Mouse (Mus musculus) retina, postnatal 7 days (tissue): ENCODE measurements around the gene Wnt7b.

Experiments
- DNase-seq: peaks from one replicate; pipeline ENCODE4 v3.0.0-alpha.2; 2012; ENCODE audit warnings: low read depth, low spot score

Wnt7b gene

DNA sequence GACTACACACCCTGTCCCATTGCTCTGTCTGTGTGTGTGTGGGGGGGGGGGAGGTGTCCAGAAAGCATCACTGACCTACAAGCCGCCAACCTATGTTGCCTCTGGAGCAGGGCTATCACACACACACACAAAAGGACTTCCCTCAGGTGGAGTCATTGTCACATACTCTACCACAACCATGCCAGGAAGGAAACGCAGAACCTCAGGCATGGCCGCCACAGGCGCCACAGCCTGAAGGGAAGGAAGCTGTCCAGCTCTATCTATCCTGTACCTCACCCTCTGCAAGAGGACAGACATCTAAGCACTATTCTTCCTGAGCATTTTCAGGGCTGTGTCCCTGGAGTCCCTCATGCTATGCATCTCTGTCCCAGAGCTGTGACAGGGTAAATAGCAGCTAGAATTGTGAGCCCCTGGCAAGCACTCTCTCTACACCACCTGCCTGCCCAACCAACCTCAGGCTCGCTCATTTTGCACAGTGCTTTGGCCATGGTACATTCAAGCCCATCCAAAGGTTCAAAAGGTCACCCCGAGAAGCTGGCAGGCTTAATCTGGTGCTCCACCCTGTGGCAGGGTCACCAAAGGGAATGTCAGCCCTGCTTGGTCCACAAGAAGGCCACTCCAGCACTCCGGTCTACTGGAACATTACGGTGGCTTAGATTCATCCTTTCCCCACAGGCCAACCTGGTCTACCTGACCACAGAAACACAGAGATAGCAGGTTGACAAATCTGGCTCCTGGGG is 12.1 kb downstream of the Wnt7b start:
- no peak for DNase-seq

DNA sequence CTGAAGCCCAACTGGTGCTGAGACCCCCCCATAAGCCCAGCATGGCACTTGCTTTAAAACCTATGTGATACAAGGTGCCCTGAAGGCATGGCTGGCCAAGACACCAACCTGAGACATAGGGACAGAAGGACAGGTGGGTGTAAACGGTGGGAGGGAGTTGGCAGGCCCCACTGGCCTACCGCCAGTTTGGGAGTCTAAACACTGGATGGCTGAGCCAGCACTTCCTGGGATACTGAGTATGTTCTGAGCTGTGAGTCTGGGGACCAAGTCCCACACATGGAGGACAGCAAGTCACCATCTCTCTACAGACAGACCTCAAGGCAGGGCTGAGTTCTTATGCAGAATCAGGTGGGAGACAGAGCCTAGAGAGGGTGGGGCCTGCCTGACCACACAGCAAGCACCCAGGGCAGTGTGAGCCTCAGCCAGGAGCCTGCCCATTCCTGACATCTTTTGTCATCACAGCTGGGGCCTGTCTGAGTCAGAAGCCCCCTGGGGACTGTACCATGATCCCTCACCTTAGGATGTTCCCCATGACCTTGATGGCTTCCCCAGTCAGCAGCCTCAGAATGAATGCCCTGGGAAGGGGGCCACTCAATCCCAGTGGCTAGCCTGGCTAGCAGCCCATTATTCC is 13.0 kb downstream of the Wnt7b start:
- DNase-seq: no peak

DNA sequence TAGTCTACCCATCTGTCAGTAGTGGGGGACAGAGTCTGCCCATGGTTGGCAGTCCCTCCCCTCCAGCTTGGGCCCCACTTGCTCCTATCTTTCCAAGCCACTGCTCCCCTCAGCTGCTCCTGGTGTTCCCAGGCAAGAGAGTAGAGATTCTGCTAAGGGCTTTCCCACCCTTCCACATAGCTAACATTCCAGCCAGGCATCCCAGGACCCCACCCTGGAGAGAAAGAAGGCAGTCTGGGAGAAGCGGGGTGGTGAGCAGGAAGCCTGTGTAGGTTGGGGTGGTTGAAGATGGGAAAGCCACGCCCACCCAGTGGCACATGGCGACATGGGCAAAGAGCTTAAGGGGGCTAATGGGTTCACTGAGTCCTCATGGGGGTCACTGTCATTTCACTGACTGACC is 13.9 kb downstream of the Wnt7b start:
- DNase-seq: no peak

DNA sequence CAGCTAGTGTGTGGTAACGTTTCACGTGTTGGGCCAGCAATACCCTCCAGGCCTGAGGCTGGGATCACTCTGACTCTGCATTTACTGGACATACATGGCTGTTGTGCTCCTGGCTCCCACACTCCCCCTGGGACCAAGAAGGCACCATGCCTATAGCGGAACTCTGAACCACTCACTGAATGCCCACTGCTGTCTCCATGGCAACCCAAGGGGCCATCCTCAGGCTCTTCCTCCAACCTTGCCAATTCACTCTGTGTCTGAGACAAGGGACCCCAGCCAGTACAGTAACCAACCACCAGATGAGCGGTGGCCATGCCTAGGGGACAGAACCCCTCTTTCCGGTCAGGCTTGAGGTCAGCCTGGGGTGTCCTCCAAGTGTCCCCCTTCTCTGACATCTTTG is 17.3 kb downstream of the Wnt7b start:
- DNase-seq: no peak

DNA sequence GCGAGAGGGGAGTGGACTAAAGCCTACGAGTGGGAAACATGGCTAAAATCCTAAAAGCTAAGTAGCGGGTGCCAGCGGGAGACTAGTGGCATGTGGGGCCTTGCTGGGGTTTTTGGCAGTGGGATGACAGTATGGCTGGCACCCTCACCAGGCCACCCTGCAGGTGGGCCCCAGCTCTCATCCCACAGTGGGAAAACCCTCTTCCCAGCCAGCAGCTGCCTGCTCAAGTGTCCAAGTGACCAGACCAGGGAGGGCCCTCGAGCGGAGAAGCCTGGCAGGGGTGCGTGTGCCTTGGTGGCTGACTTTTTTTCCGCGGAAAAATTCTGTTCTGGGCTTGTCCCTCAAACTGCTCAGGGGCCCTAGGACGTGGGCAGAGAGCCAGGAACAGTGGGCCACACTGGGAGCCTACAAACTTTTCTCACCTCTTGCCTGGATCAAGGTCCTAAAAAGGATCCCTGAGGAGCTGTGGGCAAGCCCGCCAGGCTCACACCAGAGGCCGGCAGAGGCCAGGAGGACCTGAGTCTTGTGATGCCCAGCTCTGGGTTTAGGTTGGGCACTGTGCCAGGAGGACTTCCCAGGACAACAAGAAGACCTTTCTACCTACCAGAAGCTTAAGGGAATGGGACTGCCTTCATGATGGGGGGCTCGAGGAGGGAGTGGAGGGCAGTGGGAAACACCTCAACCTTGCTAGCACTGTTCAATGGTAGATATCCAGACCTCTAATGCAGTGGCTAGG is 18.1 kb downstream of the Wnt7b start:
- DNase-seq: no peak

DNA sequence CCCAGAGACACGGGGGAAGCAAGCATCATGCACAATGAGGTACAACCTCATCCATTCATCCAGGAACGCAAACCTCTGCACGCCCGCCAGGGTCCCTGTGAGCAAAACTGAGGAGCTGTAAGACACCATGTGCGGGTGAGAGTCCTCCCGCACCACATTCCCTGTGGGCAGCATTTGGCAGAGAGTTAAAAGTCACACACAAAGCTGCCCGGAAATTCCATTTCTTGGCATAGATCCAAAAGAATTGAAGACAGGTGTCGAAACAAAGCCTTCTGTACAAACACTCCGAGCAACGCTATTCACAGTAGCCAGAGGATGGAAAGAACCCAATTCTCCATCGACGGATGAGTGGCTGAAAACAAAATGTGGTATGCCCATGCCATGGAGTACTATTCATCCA is 20.3 kb downstream of the Wnt7b start:
- DNase-seq: no peak

DNA sequence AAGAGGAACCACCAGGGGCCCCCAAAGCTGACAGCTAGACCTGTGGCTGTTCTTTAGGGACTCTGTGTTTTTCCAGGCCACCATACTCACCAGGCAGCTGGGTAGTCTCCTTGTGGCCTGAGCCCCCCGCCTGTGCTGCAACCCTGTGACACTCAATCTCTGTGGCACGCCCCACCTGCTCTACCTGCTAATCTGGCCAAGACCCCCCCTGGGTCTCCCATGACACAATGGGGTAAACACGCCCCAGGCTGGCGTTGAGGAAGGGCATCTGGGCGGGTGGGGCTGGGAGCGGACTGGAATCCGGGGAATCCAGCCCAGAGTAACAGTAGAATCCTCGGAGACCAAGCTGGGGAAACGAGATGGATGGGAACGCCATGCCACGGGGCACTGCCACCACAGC is 21.4 kb downstream of the Wnt7b start:
- no peak for DNase-seq

DNA sequence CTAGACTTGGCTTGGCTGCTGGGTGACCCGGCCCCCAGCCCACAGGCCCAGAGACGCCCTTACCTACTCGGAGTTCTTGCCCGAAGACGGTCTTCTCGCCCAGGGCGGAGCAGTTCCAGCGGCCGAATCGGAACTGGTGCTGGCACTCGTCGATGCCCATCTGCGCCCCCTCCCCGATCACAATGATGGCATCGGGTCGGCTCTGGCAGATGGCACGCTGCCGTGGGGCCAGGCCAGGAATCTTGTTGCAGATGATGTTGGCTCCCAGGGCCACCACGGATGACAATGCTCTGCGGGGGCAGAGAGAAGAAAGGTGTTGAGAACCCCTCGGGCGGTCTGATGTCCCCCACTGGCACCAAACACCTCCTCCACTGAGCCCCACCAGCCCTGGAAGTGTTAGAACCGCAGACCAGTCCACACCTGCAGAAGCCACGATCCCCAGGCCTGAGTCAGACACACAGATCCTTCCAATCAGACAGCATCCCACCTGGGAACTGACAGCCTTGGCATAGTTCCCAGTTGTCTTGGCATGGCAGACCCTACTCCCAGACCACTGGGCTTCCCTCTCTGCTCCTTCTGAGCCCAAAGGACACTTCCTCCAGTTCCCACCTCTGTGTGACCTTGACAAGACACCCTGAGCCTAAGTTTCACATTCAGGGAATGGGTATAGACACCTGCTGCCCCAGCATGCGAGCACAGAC is 23.3 kb downstream of the Wnt7b start:
- no peak for DNase-seq

DNA sequence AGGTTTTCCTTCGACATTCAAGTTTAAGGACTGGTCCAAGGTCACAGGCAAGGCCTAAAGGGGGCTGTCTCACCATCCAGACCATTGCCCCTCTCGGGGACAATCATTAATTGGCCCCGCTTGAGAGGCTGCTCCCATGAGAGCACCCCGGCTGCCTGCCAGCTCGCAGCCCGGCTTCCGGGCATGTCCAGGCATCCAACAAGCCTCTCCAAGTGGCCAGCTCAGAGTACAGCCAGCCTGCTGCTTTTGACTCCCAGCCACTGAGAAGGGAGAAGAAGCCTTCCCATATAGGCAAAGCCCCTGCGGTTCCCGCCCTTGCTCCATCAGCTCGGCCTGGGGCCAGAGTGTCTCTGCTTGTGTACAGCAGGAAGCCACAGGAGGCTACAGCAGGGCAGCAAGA is 26.5 kb downstream of the Wnt7b start:
- DNase-seq: no peak

DNA sequence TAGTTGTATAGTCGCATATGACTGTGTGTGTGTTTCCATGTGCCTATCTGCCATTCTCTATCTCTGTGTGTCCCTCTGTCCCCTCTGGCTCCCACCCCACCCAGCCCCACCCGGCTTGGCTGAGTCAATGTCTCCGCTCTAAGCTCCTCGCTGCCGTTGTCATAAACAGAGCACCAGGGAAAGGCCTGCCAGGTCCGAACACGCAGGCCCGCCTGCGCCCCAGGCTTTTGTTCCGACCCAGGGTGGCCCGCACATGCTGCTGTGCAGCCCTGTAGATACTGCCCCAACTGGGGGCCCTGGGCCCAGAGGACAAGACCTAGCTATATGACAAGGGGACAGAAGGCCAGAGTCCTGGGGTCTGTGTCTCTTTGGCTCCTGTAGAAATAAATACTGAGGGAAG is 28.9 kb downstream of the Wnt7b start:
- DNase-seq: no peak

DNA sequence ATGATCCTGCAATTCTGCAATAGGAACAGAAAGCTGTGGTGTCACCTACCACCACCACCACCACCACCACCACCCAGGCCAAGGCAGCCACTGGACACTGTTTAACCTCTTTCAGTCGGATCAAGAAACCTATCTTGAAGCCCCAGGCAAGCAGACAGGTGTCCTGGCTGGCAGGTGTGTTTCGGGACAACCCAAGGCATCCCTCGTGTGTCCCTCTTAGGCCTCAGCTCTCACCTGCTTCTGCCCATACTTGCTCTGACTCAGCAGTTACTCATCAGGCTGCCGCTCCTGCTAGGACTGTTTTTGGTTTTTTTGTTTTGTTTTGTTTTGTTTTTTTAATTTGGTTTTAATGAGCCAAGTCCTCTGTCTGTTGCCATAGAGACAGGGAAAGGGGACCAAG is 35.8 kb downstream of the Wnt7b start:
- no peak for DNase-seq

DNA sequence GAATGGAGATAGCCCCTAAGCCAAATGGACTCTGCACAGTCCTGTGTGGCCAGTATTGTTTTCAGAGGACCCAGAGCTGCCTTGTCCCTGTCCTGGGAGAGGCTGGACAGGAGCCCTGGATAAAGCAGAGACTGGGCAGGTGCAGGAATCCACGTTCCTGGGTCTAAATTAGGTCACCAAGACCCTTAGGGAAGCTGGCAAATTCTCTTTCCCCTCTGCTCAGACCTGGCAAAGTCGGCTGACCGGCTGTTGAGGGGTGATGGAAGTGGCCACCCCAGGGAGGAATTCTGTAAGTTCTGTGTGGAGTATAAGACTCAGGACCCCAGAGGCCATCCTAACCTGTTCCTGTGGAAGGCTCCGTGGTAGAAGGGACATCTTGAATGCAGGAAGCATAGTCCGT is 36.9 kb downstream of the Wnt7b start:
- no peak for DNase-seq

DNA sequence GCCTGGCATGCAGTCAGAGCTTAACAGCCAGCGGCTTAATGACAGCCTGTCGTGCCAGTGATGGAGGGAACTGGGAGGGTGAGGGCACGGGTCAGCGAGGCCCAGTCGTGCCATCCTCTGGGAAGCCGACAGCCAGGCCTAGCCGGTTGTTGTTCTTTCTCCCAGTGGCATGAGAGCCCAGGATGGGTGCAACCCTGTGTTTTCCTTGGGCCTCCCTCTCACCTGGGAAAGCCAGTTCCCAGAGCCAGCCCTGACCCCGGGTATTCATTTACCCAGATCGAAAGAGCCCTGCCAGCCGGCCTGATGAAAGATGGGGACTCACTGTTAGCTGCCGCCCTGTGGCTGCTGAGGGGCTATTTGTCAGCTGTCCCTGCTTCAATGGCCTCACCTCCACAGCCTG is 44.1 kb downstream of the Wnt7b start:
- DNase-seq: no peak

DNA sequence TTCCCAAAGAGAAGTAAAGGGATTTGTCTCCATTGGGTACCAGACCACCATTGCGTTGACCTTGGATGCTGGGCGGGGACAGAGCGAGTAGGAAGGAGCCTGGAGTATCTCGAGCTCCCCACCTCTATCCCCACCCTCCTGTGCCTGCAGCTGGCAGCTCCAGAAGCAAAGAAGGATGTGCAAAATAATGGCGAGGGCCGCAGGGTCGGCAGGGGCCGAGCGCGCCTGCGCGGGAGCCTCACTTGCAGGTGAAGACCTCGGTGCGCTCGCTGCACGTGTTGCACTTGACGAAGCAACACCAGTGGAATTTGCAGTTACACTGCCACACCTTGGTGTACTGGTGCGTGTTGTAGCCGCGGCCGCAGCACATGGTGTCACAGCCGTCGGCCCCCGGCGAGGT is 45.1 kb downstream of the Wnt7b start:
- no peak for DNase-seq

DNA sequence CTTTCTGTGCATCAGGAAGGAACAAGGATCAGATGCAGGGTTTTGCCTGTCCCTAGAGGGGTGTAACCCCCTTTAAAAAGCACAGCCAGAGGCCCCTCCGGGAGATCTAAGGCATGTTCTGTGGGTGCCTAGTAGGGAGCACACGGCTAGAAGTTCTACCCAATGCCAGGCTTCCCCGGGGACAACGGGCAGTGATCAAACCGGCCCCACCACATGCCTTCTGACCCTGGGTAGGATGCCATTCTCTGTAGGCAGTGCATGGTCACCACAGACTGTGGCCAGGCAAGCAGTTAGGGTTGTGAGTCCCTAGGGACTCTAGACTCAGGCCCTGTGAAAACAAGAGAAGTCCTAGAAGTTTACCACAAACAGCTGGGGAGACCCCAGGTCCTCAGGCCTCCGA is 47.6 kb downstream of the Wnt7b start:
- no peak for DNase-seq

DNA sequence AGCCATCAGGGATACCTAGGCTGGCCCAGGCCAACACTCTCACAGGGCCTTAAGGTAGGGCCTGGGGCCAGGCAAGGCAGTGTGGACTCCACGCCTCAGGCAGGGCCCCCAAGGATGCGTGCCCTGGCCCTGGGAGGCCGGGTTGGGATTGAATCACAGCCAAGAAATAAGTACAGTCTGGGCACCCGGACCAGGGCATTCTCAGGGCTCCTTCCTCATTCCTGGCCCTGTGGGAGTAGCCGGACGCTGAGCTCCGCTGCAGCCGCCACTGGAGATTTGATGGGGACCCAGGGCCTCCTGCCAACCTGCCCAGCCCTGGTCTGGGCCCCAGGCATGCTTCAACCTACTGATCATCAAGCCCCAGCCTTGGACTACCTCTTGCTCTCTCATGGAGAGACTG is 48.1 kb downstream of the Wnt7b start:
- DNase-seq: no peak

DNA sequence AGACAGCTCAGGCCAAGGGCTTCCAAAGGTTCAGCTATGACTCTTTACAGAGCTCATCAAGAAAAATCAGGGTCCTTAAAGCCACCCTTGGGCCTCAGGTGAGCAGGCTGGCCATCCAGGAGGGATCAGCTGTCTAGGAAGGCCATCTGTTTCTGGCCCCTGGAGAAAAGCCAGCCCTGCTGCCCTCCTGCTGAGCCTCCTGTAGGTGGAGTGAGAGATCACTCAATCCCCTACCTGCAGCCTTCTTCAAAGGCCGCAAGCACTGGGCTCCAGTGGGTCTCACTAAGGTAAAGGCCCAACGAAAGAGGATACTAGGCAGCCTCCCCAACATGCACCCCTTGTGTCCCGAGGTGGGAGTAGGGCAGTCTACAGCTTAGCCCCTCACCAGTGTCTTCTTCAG is 50.2 kb downstream of the Wnt7b start:
- no peak for DNase-seq

DNA sequence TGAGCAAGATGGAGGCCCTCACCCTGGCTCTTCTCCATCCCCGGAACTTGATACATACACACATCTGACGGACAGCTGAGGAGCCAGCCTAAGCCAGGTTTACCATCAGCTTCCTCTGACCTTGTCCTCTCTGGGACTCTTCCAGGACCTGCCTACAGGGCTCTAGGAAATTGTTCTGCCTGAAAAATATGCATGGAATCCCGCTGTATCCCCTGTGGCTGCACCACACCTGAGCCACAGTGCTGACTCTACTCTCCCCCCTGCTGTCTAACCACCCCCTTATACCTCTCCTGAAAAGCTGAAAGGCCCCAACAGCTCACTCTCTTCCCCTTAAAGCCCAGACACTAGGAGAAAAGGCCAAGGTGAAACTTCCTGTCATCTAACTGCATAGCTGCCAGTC is 52.4 kb downstream of the Wnt7b start:
- DNase-seq: no peak

DNA sequence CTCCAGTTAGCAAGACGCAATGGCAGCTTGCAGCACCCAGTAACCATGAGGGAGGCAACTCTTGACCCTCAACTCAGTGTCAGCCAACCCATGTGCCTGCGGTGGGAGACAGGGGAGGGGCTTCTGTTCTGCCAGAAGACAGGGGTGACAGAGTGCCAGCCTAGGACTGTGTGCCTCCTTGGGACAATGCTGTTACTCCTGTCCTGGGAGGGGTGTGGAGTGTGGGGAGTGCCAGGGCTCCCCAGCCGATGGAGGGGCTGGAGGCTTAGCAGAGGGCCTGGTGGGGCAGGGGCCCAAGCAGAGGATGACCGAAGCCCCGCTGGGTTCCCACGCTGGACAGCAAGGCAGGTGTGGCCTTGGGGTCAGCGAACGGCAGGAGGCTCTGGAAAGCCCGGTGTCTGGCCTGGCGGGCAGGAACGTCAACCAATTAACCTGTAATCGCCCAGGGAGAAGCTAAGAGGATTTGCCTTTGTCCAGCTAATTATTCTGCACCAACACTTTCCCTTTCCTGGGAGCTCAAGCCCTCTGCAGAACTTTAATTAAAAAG is 57.8 kb downstream of the Wnt7b start:
- peak; percentile 40 for DNase-seq

DNA sequence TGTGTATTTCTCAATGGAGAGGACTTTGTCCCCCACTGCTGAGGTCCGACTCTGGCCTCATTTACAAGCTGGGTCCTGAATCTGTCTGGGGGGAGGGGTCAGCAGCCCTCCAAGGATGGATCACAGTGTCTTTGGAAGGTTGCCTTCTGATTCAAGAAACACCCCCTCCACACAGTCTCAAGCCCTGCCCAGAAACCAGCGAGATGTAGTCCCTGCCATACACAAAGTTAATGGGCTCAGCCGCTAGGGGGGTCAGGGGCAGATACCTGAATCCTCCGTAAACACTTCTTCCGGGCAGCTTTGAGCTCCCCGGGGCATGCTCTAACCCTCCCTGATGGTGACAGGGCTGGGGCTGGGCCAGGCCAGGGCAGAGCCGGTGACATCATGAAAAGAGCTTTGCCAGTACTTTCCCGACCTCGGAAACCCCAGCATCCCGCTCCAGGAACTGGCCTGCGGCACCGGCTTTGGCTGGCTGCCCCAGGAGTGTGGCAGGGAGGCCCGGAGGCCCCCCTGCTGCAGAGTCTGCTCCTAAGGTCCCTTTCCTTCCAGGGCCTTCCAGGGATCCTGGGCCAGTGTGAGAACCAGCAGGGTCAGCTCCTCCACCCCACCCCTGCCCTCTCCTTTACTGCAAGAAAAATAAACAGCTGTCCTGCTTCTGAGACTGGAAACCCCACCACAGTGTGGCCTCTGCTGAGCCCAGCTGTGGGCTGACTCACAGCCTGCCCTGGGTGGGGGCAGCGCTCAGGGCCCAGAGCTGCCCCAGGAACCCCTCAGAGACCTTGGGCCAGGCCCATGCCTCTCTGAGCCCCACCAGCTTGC is 58.9 kb downstream of the Wnt7b start:
- DNase-seq: no peak

DNA sequence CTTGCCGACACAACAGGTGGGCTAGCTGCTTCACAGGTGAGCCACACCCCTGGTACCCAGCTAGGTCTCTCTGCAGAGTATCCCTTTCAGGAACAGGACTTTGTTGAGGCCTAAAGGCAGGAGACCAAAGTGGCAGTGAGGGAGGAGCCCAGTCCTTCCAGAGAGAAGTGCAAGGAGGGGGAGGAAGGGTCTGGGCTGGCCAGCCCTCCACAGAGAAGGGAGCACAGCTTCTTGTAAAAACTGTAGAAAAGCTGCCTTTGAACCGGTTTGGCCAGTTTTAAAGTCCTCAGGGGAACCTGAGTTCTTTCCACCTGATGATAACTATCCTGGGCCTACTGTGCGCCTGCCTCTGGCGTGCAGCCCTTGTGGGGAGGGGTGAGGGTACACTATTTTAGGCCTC is 62.8 kb downstream of the Wnt7b start:
- DNase-seq: no peak
